Mouse (Mus musculus) CH12.LX (cell line): ENCODE data around the gene Ctnnd2.

Source experiments
- CTCF ChIP-seq, 2 experiments: IDR thresholded peaks in 1 of 2; conservative IDR thresholded peaks in 1 of 2; 2 replicates each; pipeline ENCODE4 v1.5.1; 2011 to 2012; ENCODE audit warnings: low read depth in 2 of 2, low read length in 2 of 2, improper control_type of control experiment in 1 of 2, inconsistent platforms in 1 of 2, mild to moderate bottlenecking in 1 of 2, moderate library complexity in 1 of 2
- EP300 ChIP-seq: IDR thresholded peaks from 2 replicates; pipeline ENCODE4 v1.6.1; 2011; ENCODE audit warnings: low read length, improper control_type of control experiment
- MYC ChIP-seq: IDR thresholded peaks from 2 replicates; pipeline ENCODE4 v1.6.1; 2011; ENCODE audit warnings: low read depth, mild to moderate bottlenecking, improper control_type of control experiment, low read length
- POLR2A ChIP-seq: IDR thresholded peaks from 2 replicates; pipeline ENCODE4 v1.6.1; 2011; ENCODE audit warnings: low read depth, mild to moderate bottlenecking, improper control_type of control experiment, low read length
- UBTF ChIP-seq: IDR thresholded peaks from 2 replicates; pipeline ENCODE4 v1.6.1; 2012; ENCODE audit warnings: low read depth, mild to moderate bottlenecking, inconsistent platforms, low read length, improper control_type of control experiment, moderate library complexity
- USF2 ChIP-seq: conservative IDR thresholded peaks from 2 replicates; pipeline ENCODE4 v1.6.1; 2011; ENCODE audit warnings: low read depth, low read length, improper control_type of control experiment

DNA sequence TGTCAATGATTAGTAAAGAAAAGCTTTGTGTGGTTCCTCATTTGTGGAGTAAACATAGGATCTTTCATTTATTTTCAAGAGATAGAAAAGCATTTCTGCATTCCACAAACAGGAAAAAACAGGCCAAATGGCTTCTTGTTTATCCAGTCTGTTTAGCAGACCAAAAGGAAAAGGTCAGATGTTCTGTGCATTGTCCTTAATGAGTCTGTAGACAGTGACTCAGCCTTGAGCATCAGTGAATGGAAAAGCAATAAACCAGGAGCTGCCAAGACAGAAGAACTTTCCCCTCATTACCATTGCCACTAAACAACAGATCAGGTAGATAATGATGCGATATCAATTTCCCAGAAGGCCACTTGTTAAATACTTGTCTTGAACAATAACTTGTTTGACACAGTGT, 192.1 kb downstream of the Ctnnd2 start:
- no peak for TF ChIP-seq USF2
- no peak for TF ChIP-seq EP300
- TF ChIP-seq CTCF (conservative IDR thresholded peaks at IDR 0.05 in 1 of 2, IDR thresholded peaks at IDR 0.05 in 1 of 2; ENCODE audit: low read depth in 2 of 2, low read length in 2 of 2), result no peak
- TF ChIP-seq UBTF, result no peak
- TF ChIP-seq MYC, result no peak
- no peak for TF ChIP-seq POLR2A
